Mouse (Mus musculus) limb, embryonic 10.5 days (tissue): ENCODE data around the gene Adarb1. TPM values are rescaled to one million over a fixed set of nuclear protein-coding genes. Genes with fewer than 3 reads are reported as not detected.

ENCODE experiments used
- DNase-seq: peaks from one replicate; pipeline ENCODE4 v3.0.0-alpha.2; 2017; ENCODE audit warnings: low spot score
- H3K27ac ChIP-seq: fragments of 300-500 bp; sonication (generic); 2 replicates; pipeline ENCODE4 v1.5.1; 2016; ENCODE audit warnings: mild to moderate bottlenecking
- H3K27me3 ChIP-seq: fragments of 300-500 bp; sonication (generic); 2 replicates; pipeline ENCODE4 v1.6.1; 2016; ENCODE audit warnings: low read depth, mild to moderate bottlenecking; ENCODE audit not compliant: poor library complexity, severe bottlenecking
- H3K36me3 ChIP-seq: fragments of 300-500 bp; sonication (generic); 2 replicates; pipeline ENCODE4 v1.6.1; 2016; ENCODE audit warnings: mild to moderate bottlenecking, moderate library complexity
- H3K4me1 ChIP-seq: fragments of 300-500 bp; sonication (generic); 2 replicates; pipeline ENCODE4 v1.6.1; 2016
- H3K4me3 ChIP-seq: fragments of 300-500 bp; sonication (generic); 2 replicates; pipeline ENCODE4 v1.5.1; 2016; ENCODE audit warnings: mild to moderate bottlenecking, moderate library complexity
- H3K9me3 ChIP-seq: fragments of 300-500 bp; sonication (generic); replicated peaks from 2 replicates; pipeline ENCODE4 v1.6.1; 2016; ENCODE audit warnings: mild to moderate bottlenecking
- WGBS: fragments of 180-500 bp; shearing (Covaris S2); methylation state at CpG from one replicate; pipeline ENCODE4 v1.1.7; 2016; 5-methylcytosine and 5-hydroxymethylcytosine counted together
- polyA plus RNA-seq: library from polyadenylated mRNA; unstranded; fragments of >200 nt; fragmentation: Nextera tagmentation; extraction: Ambion mirVana; gene quantifications from 2 replicates; pipeline ENCODE4 v1.2.1, GENCODE M21; 2016

Adarb1 gene
- polyA plus RNA-seq, 1 experiment from 2014 or later: 4.9 TPM

DNA sequence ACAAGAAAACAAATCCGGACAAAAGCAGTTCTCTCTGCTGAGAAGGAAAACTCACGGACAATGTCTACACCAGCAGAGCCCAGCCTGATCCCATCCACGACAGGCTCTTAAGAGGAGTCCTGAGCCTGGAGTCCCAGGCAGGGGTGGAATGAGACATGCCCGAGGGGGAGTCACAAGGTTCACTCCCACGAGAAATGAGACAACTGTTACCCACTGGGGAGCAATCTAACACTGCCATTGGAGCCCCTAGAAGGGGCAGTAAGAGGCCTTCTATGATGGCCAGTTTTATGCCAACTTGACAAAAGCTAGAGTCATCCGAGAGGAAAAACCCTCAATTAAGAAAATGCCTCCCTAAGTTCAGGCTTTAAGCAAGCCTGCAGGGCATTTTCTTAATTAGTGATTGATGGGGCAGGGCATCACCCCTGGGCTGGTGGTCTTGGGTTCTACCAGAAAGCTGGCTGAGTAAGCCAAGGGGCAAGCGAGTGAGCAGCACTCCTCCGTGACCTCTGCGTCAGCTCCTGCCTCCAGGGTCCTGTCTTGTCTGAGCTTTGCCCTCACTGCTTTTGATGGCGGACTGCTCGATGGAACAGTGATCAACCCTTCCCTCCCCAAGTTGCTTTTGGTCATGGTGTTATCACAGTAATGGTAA lies 88.5 kb downstream of the Adarb1 start:
- H3K36me3 ChIP-seq: no peaks in the 10 kb centered on the region
- H3K9me3 ChIP-seq: no peaks in the 10 kb centered on the region
- H3K4me1 ChIP-seq: peaks cover 34% of the 10 kb centered on the region
- no peaks in the 10 kb centered on the region for H3K27me3 ChIP-seq
- no peak overlapping the region for H3K27ac ChIP-seq
- WGBS: 57% methylated on average over 11 of the region's 11 CpGs
- no peak overlapping the region for H3K4me3 ChIP-seq
- no peak for DNase-seq

GRCm38 (mm10) chr10:77324716-77325115 lies 93.4 kb downstream of the Adarb1 start:
- Histone ChIP-seq H3K4me3 (no peak overlapping the region), H3K36me3 (no peaks in the 10 kb centered on the region), H3K27ac (no peak overlapping the region), H3K4me1 (peaks cover 9% of the 10 kb centered on the region), H3K9me3 (no peaks in the 10 kb centered on the region), H3K27me3 (no peaks in the 10 kb centered on the region)
- DNase-seq: no peak
- 91% methylated on average over 6 of the region's 6 CpGs for WGBS

- H3K4me1 ChIP-seq: no peaks in the 10 kb centered on the region
- H3K4me3 ChIP-seq: no peak overlapping the region
- WGBS: 87% methylated on average over 8 of the region's 8 CpGs
- no peaks in the 10 kb centered on the region for H3K27me3 ChIP-seq
- H3K27ac ChIP-seq: no peak overlapping the region
- H3K9me3 ChIP-seq: no peaks in the 10 kb centered on the region
- no peaks in the 10 kb centered on the region for H3K36me3 ChIP-seq
- DNase-seq: no peak
Measured at GRCm38 (mm10) chr10:77321611-77322010, 96.5 kb downstream of the Adarb1 start.

GRCm38 (mm10) chr10:77321001-77321400 lies 97.1 kb downstream of the Adarb1 start:
- Histone ChIP-seq H3K27me3 (no peaks in the 10 kb centered on the region), H3K27ac (no peak overlapping the region), H3K36me3 (no peaks in the 10 kb centered on the region), H3K9me3 (no peaks in the 10 kb centered on the region), H3K4me1 (no peaks in the 10 kb centered on the region), H3K4me3 (no peak overlapping the region)
- no peak for DNase-seq
- 80% methylated on average over 1 of the region's 1 CpGs for WGBS

DNA sequence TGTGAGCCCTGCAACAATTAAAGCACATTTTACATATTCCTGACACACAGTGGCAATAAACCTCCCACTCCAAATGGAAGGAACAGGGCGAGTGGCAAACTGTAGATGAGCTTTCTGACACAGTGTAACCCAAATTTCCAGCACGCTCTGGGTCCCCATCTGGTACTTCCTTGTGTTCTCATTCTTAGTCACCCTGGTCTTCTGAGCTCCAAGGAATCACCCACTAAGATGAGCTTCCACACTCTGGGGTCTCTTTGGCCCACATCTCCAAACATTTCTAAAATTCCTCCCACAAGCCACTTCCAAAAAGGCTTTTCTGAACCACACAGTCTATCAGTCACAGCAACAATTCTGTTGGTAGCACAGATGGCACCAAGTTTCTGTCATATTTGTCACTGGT lies 102.4 kb downstream of the Adarb1 start:
- Histone ChIP-seq H3K36me3 (no peaks in the 10 kb centered on the region), H3K27me3 (no peaks in the 10 kb centered on the region), H3K27ac (no peak overlapping the region), H3K9me3 (no peaks in the 10 kb centered on the region), H3K4me3 (no peak overlapping the region), H3K4me1 (no peaks in the 10 kb centered on the region)
- no peak for DNase-seq
- 82% methylated on average over 2 of the region's 2 CpGs for WGBS

- WGBS: 89% methylated on average over 9 of the region's 9 CpGs
- no peak for DNase-seq
- Histone ChIP-seq H3K36me3 (no peaks in the 10 kb centered on the region), H3K9me3 (no peaks in the 10 kb centered on the region), H3K4me3 (no peak overlapping the region), H3K27ac (no peak overlapping the region), H3K27me3 (no peaks in the 10 kb centered on the region), H3K4me1 (no peaks in the 10 kb centered on the region)
Measured at GRCm38 (mm10) chr10:77314711-77315266, 103.3 kb downstream of the Adarb1 start.

DNA sequence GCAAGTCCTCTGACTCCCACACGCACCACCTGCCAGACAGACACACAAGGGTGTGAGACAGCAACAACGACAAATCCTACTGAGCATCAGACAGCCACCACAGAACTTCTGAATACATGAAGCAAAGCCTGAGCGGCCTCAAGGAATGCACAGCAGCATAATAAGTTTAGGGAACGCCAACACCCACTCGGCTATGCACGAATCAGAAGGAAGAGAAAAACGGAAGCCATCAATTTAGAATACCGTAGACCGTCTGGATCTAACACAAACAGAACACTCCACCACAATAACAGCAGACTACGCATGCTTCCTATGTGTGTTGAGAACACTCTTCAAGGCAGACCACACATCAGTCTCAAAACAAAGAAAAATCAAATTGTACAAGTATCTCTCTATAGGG lies 109.1 kb downstream of the Adarb1 start:
- H3K9me3 ChIP-seq: no peaks in the 10 kb centered on the region
- no peaks in the 10 kb centered on the region for H3K27me3 ChIP-seq
- no peak overlapping the region for H3K27ac ChIP-seq
- WGBS: 87% methylated on average over 10 of the region's 10 CpGs
- H3K4me1 ChIP-seq: no peaks in the 10 kb centered on the region
- no peak for DNase-seq
- H3K4me3 ChIP-seq: no peak overlapping the region
- 0 out of 2 replicates have a peak, but pooled peaks cover 3% of the 10 kb centered on the region for H3K36me3 ChIP-seq

- DNase-seq: no peak
- Histone ChIP-seq H3K4me3 (no peak overlapping the region), H3K27ac (no peak overlapping the region), H3K27me3 (no peaks in the 10 kb centered on the region), H3K36me3 (peaks cover 3% of the 10 kb centered on the region; the same call in 1 of the 2 replicates), H3K9me3 (no peaks in the 10 kb centered on the region), H3K4me1 (no peaks in the 10 kb centered on the region)
- WGBS: 87% methylated on average over 8 of the region's 8 CpGs
Measured at GRCm38 (mm10) chr10:77305766-77306165, 112.3 kb downstream of the Adarb1 start.

DNA sequence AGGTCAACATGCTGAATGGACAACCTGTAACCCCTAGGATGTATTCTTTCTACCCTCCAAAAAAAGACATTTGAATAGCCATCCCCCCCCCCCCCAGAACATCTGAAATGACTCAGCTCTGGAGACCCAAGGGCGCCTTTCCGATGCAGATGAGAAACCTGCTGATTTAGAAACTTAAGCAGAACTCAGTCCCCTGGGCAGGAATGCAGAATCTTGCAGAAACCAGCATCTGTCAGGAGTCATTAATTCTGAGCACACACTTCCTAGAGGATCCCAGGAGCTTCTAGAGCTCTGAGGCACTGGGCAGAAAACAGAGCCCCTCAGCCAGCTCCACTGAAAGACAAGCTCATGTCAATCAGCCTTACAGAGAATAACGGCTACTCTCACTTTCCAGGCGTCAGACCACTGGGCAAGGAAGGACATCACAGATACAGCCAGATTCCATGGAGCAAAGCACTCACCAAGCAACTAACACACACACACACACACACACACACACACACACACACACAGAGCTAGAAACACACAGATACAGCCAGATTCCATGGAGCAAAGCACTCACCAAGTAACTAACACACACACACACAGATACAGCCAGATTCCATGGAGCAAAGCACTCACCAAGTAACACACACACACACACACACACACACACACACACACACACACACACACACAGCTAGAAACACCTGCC lies 113.1 kb downstream of the Adarb1 start:
- 61% methylated on average over 4 of the region's 4 CpGs for WGBS
- no peak overlapping the region for H3K4me3 ChIP-seq
- DNase-seq: no peak
- H3K4me1 ChIP-seq: no peaks in the 10 kb centered on the region
- H3K27ac ChIP-seq: no peak overlapping the region
- no peaks in the 10 kb centered on the region for H3K9me3 ChIP-seq
- H3K36me3 ChIP-seq: peaks cover 3% of the 10 kb centered on the region; the same call in 1 of the 2 replicates
- no peaks in the 10 kb centered on the region for H3K27me3 ChIP-seq

- H3K9me3 ChIP-seq: no peaks in the 10 kb centered on the region
- H3K4me3 ChIP-seq: no peak overlapping the region
- H3K27me3 ChIP-seq: no peaks in the 10 kb centered on the region
- WGBS: 85% methylated on average over 3 of the region's 3 CpGs
- DNase-seq: no peak
- no peak overlapping the region for H3K27ac ChIP-seq
- H3K36me3 ChIP-seq: peaks cover 3% of the 10 kb centered on the region; the same call in 1 of the 2 replicates
- H3K4me1 ChIP-seq: no peaks in the 10 kb centered on the region
Measured at GRCm38 (mm10) chr10:77304362-77304761, 113.7 kb downstream of the Adarb1 start.

- Histone ChIP-seq H3K27me3 (no peaks in the 10 kb centered on the region), H3K27ac (no peak overlapping the region), H3K36me3 (peaks cover 3% of the 10 kb centered on the region; the same call in 1 of the 2 replicates), H3K9me3 (no peaks in the 10 kb centered on the region), H3K4me1 (no peaks in the 10 kb centered on the region), H3K4me3 (no peak overlapping the region)
- whole genome bisulfite sequencing: 86% methylated on average over 4 of the region's 4 CpGs
- no peak for DNase-seq
Measured at GRCm38 (mm10) chr10:77300934-77301297, 117.2 kb downstream of the Adarb1 start.

- Histone ChIP-seq H3K9me3 (no peaks in the 10 kb centered on the region), H3K4me1 (no peaks in the 10 kb centered on the region), H3K27me3 (no peaks in the 10 kb centered on the region), H3K4me3 (no peak overlapping the region), H3K27ac (no peak overlapping the region), H3K36me3 (peaks cover 3% of the 10 kb centered on the region; the same call in 1 of the 2 replicates)
- no peak for DNase-seq
- 89% methylated on average over 8 of the region's 8 CpGs for WGBS
Measured at GRCm38 (mm10) chr10:77300237-77300933, 117.7 kb downstream of the Adarb1 start.

- WGBS: 80% methylated on average over 2 of the region's 2 CpGs
- no peaks in the 10 kb centered on the region for H3K9me3 ChIP-seq
- H3K4me3 ChIP-seq: no peak overlapping the region
- no peak overlapping the region for H3K27ac ChIP-seq
- no peak for DNase-seq
- no peaks in the 10 kb centered on the region for H3K4me1 ChIP-seq
- H3K27me3 ChIP-seq: no peaks in the 10 kb centered on the region
- peaks cover 7% of the 10 kb centered on the region; the same call in 1 of the 2 replicates for H3K36me3 ChIP-seq
Measured at GRCm38 (mm10) chr10:77299194-77299593, 118.9 kb downstream of the Adarb1 start.
